In genomic region chr9:113719063-113719462, GRCm38 (mm10) we compare ENCODE assay signal across 8 mouse cellular contexts. TPM values are rescaled to one million over a fixed set of nuclear protein-coding genes. Genes with fewer than 3 reads are reported as not detected.
DNase-seq lines count a peak whose midpoint lies in the region; ATAC-seq and TF ChIP-seq lines count a peak whose summit lies in the region.

No protein-coding gene starts in this region.

- no peak overlapping the region for H3K4me2 ChIP-seq in embryonic facial prominence, embryonic 14.5 days (ENCODE audit: low read depth, low read length)

- no peak overlapping the region for H3K4me3 ChIP-seq in gastrocnemius, adult 2 months
- no peak overlapping the region for H3K4me3 ChIP-seq in embryonic facial prominence, embryonic 14.5 days (ENCODE audit: low read depth, low read length)
- H3K4me3 ChIP-seq in small intestine, adult 2 months (ENCODE audit: low read depth, low read length) = no peak overlapping the region

- TF ChIP-seq POLR2A in small intestine, adult 2 months (IDR thresholded peaks at IDR 0.05; ENCODE audit: low read depth, low read length) = no peak

- ATAC-seq in embryonic facial prominence, embryonic 14.5 days (ENCODE audit: low read depth) = no peak

- WGBS in embryonic facial prominence, embryonic 14.5 days = 32% methylated on average over 5 of the region's 5 CpGs
- 50% methylated on average over 5 of the region's 5 CpGs for WGBS in small intestine, adult 2 months

- intact Hi-C loops in gastrocnemius, adult 2 months (cut with DNase I) = no loop called here
- intact Hi-C loops in gastrocnemius, postnatal 14 days (cut with DNase I; ENCODE audit: low total_unique reads) = no loop called here

- H3K27ac ChIP-seq in gastrocnemius, adult 2 months = no peak overlapping the region
- no peak overlapping the region for H3K27ac ChIP-seq in embryonic facial prominence, embryonic 14.5 days (replicated peaks; ENCODE audit: low read depth, low read length)
- no peak overlapping the region for H3K27ac ChIP-seq in small intestine, adult 2 months (ENCODE audit: insufficient read depth, low read depth, low read length)

- no peaks in the 10 kb centered on the region for H3K27me3 ChIP-seq in embryonic facial prominence, embryonic 14.5 days (replicated peaks; ENCODE audit: control insufficient read depth, insufficient read depth, low read length)
- no peaks in the 10 kb centered on the region for H3K27me3 ChIP-seq in small intestine, adult 2 months (ENCODE audit: control insufficient read depth, insufficient read depth, low read length)

- DNase-seq in gastrocnemius, adult 2 months = peak; percentile 33
- DNase-seq in gastrocnemius, postnatal 14 days = no peak
- peak; percentile 33 for DNase-seq in thymus, postnatal 0 days (ENCODE audit: low spot score)
- DNase-seq in thymus, postnatal 25 days = no peak
- peak; percentile 48 for DNase-seq in embryonic facial prominence, embryonic 14.5 days (ENCODE audit: low spot score)
- peak; percentile 40 to 61 for DNase-seq in kidney, postnatal 36 days
- no peak for DNase-seq in MN1 (ENCODE audit: low spot score)

- H3K9me3 ChIP-seq in embryonic facial prominence, embryonic 14.5 days (ENCODE audit: control insufficient read depth, low read length) = no peaks in the 10 kb centered on the region

- H3K4me1 ChIP-seq in embryonic facial prominence, embryonic 14.5 days (ENCODE audit: control insufficient read depth, insufficient read depth, low read length) = no peaks in the 10 kb centered on the region
- H3K4me1 ChIP-seq in small intestine, adult 2 months (ENCODE audit: control insufficient read depth, insufficient read depth, insufficient read length, low read length) = no peaks in the 10 kb centered on the region

- TF ChIP-seq CTCF in gastrocnemius, adult 2 months (IDR thresholded peaks at IDR 0.05) = peak; percentile 62
- peak; percentile 39; the same call in 1 of the 2 replicates for TF ChIP-seq CTCF in small intestine, adult 2 months (IDR thresholded peaks at IDR 0.05; ENCODE audit: extremely low read depth, insufficient read length, insufficient replicate concordance, low read depth, low read length)

- no peaks in the 10 kb centered on the region for H3K36me3 ChIP-seq in embryonic facial prominence, embryonic 14.5 days (ENCODE audit: control insufficient read depth, insufficient read depth, low read length)
- H3K36me3 ChIP-seq in small intestine, adult 2 months (ENCODE audit: control insufficient read depth, insufficient read depth, low read length) = no peaks in the 10 kb centered on the region

- no peak overlapping the region for H3K9ac ChIP-seq in embryonic facial prominence, embryonic 14.5 days (ENCODE audit: low read depth, low read length)

RNA-seq across cellular contexts. Expression of gene Pdcd6ip, which starts 11.0 kb away (rescaled TPM):
- total RNA-seq in gastrocnemius, adult 2 months (2021) = 10 to 100 TPM; 37.1 to 42.5 TPM
- total RNA-seq in gastrocnemius, postnatal 14 days (2021) = 10 to 100 TPM; 40.3 to 44.7 TPM
- 84.8 and 92.5 TPM in 2 replicates for polyA plus RNA-seq in thymus, postnatal 0 days (2015; fragmentation: Nextera tagmentation; extraction: Ambion mirVana)
- polyA plus RNA-seq in embryonic facial prominence, embryonic 14.5 days (2014; fragmentation: Nextera tagmentation; extraction: Ambion mirVana) = 68.5 and 72.4 TPM in 2 replicates
- polyA plus RNA-seq in small intestine, adult 2 months (2012; rRNA removed) = 57.3 and 202 TPM in 2 replicates

RNA-seq across cellular contexts. Expression of gene Clasp2, which starts 22.2 kb away (rescaled TPM):
- 10 to 100 TPM; 42.0 to 52.7 TPM for total RNA-seq in gastrocnemius, adult 2 months (2021)
- total RNA-seq in gastrocnemius, postnatal 14 days (2021) = 10 to 100 TPM; 39.5 to 44.5 TPM
- polyA plus RNA-seq in thymus, postnatal 0 days (2015; fragmentation: Nextera tagmentation; extraction: Ambion mirVana) = 16.4 and 21.0 TPM in 2 replicates
- polyA plus RNA-seq in embryonic facial prominence, embryonic 14.5 days (2014; fragmentation: Nextera tagmentation; extraction: Ambion mirVana) = 27.4 and 30.2 TPM in 2 replicates
- 1.9 and 3.3 TPM in 2 replicates for polyA plus RNA-seq in small intestine, adult 2 months (2012; rRNA removed)

Comparison
In these comparisons a context has a peak if more than half of its experiments do, and no peak if none do; other contexts are left out.
1. DNase-seq: peak in gastrocnemius, adult 2 months (single experiment), thymus, postnatal 0 days (single experiment), embryonic facial prominence, embryonic 14.5 days (single experiment) and kidney, postnatal 36 days (2 of 2); none in gastrocnemius, postnatal 14 days (single experiment), thymus, postnatal 25 days (single experiment) and MN1 (single experiment).